Mouse (Mus musculus) stomach, postnatal 0 days (tissue): ENCODE measurements at regions not wholly inside any gene's neighbourhood (a gene's known extent, or its start where the extent isn't known, plus 50 kb on each side); places are given as distances from the start of the nearest gene placed in this dataset.

Source experiments
- ATAC-seq: fragments of 200-750 bp; cut with Nextera tagmentation; 2 replicates; pipeline ENCODE4 v1.8.0; 2017; ENCODE audit not compliant: low FRiP score, low TSS enrichment
- DNase-seq: peaks from one replicate; pipeline ENCODE4 v3.0.0-alpha.2; 2016; ENCODE audit warnings: low spot score
- H3K27ac ChIP-seq: fragments of 300-500 bp; sonication (generic); replicated peaks from 2 replicates; pipeline ENCODE4 v1.5.1; 2014; ENCODE audit warnings: mild to moderate bottlenecking, control low read depth
- H3K27me3 ChIP-seq: fragments of 300-500 bp; sonication (generic); 2 replicates; pipeline ENCODE4 v1.6.1; 2014; ENCODE audit warnings: low read length; ENCODE audit not compliant: control insufficient read depth, insufficient read depth
- H3K36me3 ChIP-seq: fragments of 300-500 bp; sonication (generic); 2 replicates; pipeline ENCODE4 v1.6.1; 2014; ENCODE audit warnings: low read length, mixed read lengths; ENCODE audit not compliant: control insufficient read depth, insufficient read depth
- H3K4me1 ChIP-seq: fragments of 300-500 bp; sonication (generic); replicated peaks from 2 replicates; pipeline ENCODE4 v1.6.1; 2014; ENCODE audit warnings: antibody characterized with exemption; ENCODE audit not compliant: control insufficient read depth, insufficient read depth
- H3K4me2 ChIP-seq: fragments of 300-500 bp; sonication (generic); replicated peaks from 2 replicates; pipeline ENCODE4 v1.6.1; 2014; ENCODE audit warnings: low read depth, mild to moderate bottlenecking, control low read depth, moderate library complexity
- H3K4me3 ChIP-seq: fragments of 300-500 bp; sonication (generic); 2 replicates; pipeline ENCODE4 v1.5.1; 2014; ENCODE audit warnings: low read depth, low read length, control low read depth
- H3K9ac ChIP-seq: fragments of 300-500 bp; sonication (generic); 2 replicates; pipeline ENCODE4 v1.6.1; 2014; ENCODE audit warnings: mild to moderate bottlenecking, low read length, control low read depth, mixed read lengths
- H3K9me3 ChIP-seq: fragments of 300-500 bp; sonication (generic); 2 replicates; pipeline ENCODE4 v1.6.1; 2016; ENCODE audit warnings: low read length; ENCODE audit not compliant: control insufficient read depth
- CTCF ChIP-seq: IDR thresholded peaks from 2 replicates; pipeline ENCODE4 v1.5.1; 2016; ENCODE audit warnings: antibody characterized with exemption, low read depth, mild to moderate bottlenecking, moderate library complexity
- EP300 ChIP-seq: optimal IDR thresholded peaks from 2 replicates; pipeline ENCODE3; 2016; ENCODE audit warnings: antibody characterized with exemption
- WGBS: fragments of 180-500 bp; shearing (Covaris S2); extraction: QIAGEN DNeasy Blood & Tissue Kit; methylation state at CpG from one replicate; pipeline ENCODE4 v1.1.7; 2014; 5-methylcytosine and 5-hydroxymethylcytosine counted together

DNA sequence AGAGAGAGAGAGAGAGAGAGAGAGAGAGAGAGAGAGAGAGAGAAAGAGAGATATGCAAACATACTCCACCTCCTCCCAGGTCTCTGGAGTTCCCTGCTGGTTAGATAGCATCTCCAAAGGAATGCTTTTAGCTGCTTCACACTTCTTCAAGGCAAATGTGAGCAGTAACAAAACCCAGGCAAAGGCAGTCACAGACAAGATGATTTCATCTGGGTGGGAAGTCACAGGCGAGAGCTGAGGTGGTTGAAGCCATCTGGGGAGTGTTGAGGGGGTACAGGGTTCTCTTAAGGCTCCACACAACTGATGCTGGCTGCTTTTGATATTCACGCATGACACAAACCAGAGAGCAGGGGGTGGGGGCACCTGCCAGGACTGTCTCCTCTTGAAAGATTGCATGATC is 322.7 kb upstream of the Mki67 start:
- H3K9me3 ChIP-seq = no peaks in the 10 kb centered on the region
- DNase-seq = no peak
- H3K4me2 ChIP-seq = no peak overlapping the region
- ATAC-seq = no peak
- no peak overlapping the region for H3K4me3 ChIP-seq
- no peaks in the 10 kb centered on the region for H3K36me3 ChIP-seq
- H3K27me3 ChIP-seq = no peaks in the 10 kb centered on the region
- H3K4me1 ChIP-seq = no peaks in the 10 kb centered on the region
- TF ChIP-seq EP300 (no peak), CTCF (no peak)
- no peak overlapping the region for H3K27ac ChIP-seq
- 44% methylated on average over 2 of the region's 2 CpGs for WGBS
- H3K9ac ChIP-seq = no peak overlapping the region

DNA sequence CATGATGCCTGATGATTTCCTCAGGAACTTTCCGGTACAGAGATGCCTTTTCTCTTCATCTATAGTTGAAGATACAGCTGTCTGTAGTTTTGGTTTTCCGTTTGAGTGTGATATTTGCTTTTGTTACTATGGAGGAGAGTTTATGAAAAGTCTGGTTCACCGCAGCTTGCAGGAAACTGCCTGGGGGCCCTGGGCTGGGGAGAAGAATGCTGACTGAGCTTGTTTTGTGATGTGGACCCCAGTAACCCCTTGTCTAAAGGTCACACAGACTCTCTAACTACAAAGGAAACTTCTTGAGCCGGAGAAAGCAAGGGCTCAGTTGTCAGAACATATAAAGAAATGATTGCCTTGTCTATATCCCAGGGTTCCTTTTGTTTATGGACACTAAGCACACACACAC is 325.8 kb upstream of the Mki67 start:
- Histone ChIP-seq H3K4me3 (no peak overlapping the region), H3K4me1 (0 out of 2 replicates have a peak, but pooled peaks cover under 1% of the 10 kb centered on the region)
- WGBS = 32% methylated on average over 4 of the region's 4 CpGs

GRCm38 (mm10) chr7:136046645-136047363 is 330.6 kb upstream of the Mki67 start:
- no peak for TF ChIP-seq CTCF
- TF ChIP-seq EP300 = no peak
- Histone ChIP-seq H3K9me3 (no peaks in the 10 kb centered on the region), H3K27me3 (no peaks in the 10 kb centered on the region), H3K4me1 (0 out of 2 replicates have a peak, but pooled peaks cover 3% of the 10 kb centered on the region), H3K36me3 (no peaks in the 10 kb centered on the region), H3K4me2 (no peak overlapping the region), H3K9ac (no peak overlapping the region), H3K27ac (peak overlapping the region; percentile 25), H3K4me3 (no peak overlapping the region)
- 26% methylated on average over 14 of the region's 14 CpGs for WGBS
- DNase-seq (peak; percentile 30), ATAC-seq (0 out of 2 replicates have a peak, but pooled peaks have one; percentile 21)

More for the DNA sequence above, 325.8 kb upstream of the Mki67 start:
- H3K4me2 ChIP-seq = no peak overlapping the region
- DNase-seq = no peak
- no peaks in the 10 kb centered on the region for H3K27me3 ChIP-seq
- no peak for TF ChIP-seq EP300
- TF ChIP-seq CTCF = no peak
- H3K27ac ChIP-seq = no peak overlapping the region
- no peaks in the 10 kb centered on the region for H3K36me3 ChIP-seq
- no peak overlapping the region for H3K9ac ChIP-seq
- no peaks in the 10 kb centered on the region for H3K9me3 ChIP-seq
- ATAC-seq = no peak

GRCm38 (mm10) chr7:136047364-136047945 is 331.3 kb upstream of the Mki67 start:
- 48% methylated on average over 7 of the region's 7 CpGs for WGBS
- 0 out of 2 replicates have a peak, but pooled peaks cover 3% of the 10 kb centered on the region for H3K4me1 ChIP-seq
- DNase-seq (no peak), ATAC-seq (no peak)
- H3K4me3 ChIP-seq = no peak overlapping the region
- H3K27me3 ChIP-seq = no peaks in the 10 kb centered on the region
- no peak overlapping the region for H3K4me2 ChIP-seq
- H3K9ac ChIP-seq = no peak overlapping the region
- no peak overlapping the region; the same call in 1 of the 2 replicates for H3K27ac ChIP-seq
- TF ChIP-seq EP300 (no peak), CTCF (no peak)
- no peaks in the 10 kb centered on the region for H3K9me3 ChIP-seq
- no peaks in the 10 kb centered on the region for H3K36me3 ChIP-seq

- peak; percentile 17; the same call in 1 of the 2 replicates for TF ChIP-seq CTCF
- TF ChIP-seq EP300 = no peak
- no peaks in the 10 kb centered on the region for H3K27me3 ChIP-seq
- H3K4me2 ChIP-seq = no peak overlapping the region
- H3K9me3 ChIP-seq = no peaks in the 10 kb centered on the region
- no peak overlapping the region for H3K9ac ChIP-seq
- no peak for ATAC-seq
- no peak overlapping the region for H3K4me3 ChIP-seq
- H3K27ac ChIP-seq = no peak overlapping the region
- no peaks in the 10 kb centered on the region for H3K36me3 ChIP-seq
- 0 out of 2 replicates have a peak, but pooled peaks cover 3% of the 10 kb centered on the region for H3K4me1 ChIP-seq
- WGBS = 34% methylated on average over 7 of the region's 8 CpGs
- DNase-seq = no peak
Observed at GRCm38 (mm10) chr7:136048925-136049586, 332.9 kb upstream of the Mki67 start.
